Mouse (Mus musculus): Measurements from ENCODE around the gene Pola2.

Pola2 gene

GRCm38 (mm10) chr19:5966786-5967185 is 2.8 kb upstream of the Pola2 start:
- in situ Hi-C loops (cut with MboI; ENCODE audit: unreplicated experiment in 2 of 2), result loop anchor here in 1 of 2 experiments (5.0 kb wide), 2 partner anchors 51 to 161 kb away; partner anchors contain the start of genes Capn1 and Snx15

- in situ Hi-C loops (cut with MboI; ENCODE audit: unreplicated experiment in 2 of 2), result loop anchor here in 1 of 2 experiments (5.0 kb wide), 2 partner anchors 51 to 161 kb away; partner anchors contain the start of genes Capn1 and Snx15
Observed at GRCm38 (mm10) chr19:5965910-5966309, 1.9 kb upstream of the Pola2 start.

GRCm38 (mm10) chr19:5965280-5965679 is 1.3 kb upstream of the Pola2 start:
- in situ Hi-C loops (cut with MboI; ENCODE audit: unreplicated experiment in 2 of 2), result loop anchor here in 1 of 2 experiments (5.0 kb wide), 2 partner anchors 52 to 162 kb away; partner anchors contain the start of genes Capn1 and Snx15

GRCm38 (mm10) chr19:5964804-5965203 is 802 bp upstream of the Pola2 start:
- in situ Hi-C loops (cut with MboI; ENCODE audit: unreplicated experiment in 2 of 2), result loop anchor here (5.0 kb wide), 2 partner anchors 52 to 162 kb away; partner anchors contain the start of genes Capn1 (in 2 of the 2) and Snx15 (in 2 of the 2)

- in situ Hi-C loops (cut with MboI; ENCODE audit: unreplicated experiment in 2 of 2), result loop anchor here in 1 of 2 experiments (5.0 kb wide), 2 partner anchors 55 to 165 kb away; partner anchors contain the start of genes Capn1 and Snx15
Observed at GRCm38 (mm10) chr19:5962651-5963050, 1.4 kb downstream of the Pola2 start.

GRCm38 (mm10) chr19:5957371-5957770 is 6.6 kb downstream of the Pola2 start:
- in situ Hi-C loops (cut with MboI; ENCODE audit: unreplicated experiment in 2 of 2), result loop anchor here (5.0 kb wide), 2 partner anchors 35 to 170 kb away; partner anchors contain the start of gene Cdc42ep2 (in 2 of the 2)

- in situ Hi-C loops (cut with MboI; ENCODE audit: unreplicated experiment in 2 of 2), result loop anchor here (5.0 kb wide), 2 partner anchors 34 to 169 kb away; partner anchors contain the start of gene Cdc42ep2 (in 2 of the 2)
Observed at GRCm38 (mm10) chr19:5956685-5957084, 7.3 kb downstream of the Pola2 start.

GRCm38 (mm10) chr19:5955704-5956670 is 8.0 kb downstream of the Pola2 start:
- in situ Hi-C loops (cut with MboI; ENCODE audit: unreplicated experiment in 2 of 2), result loop anchor here (5.0 kb wide), 2 partner anchors 34 to 169 kb away; partner anchors contain the start of gene Cdc42ep2 (in 2 of the 2)

GRCm38 (mm10) chr19:5954936-5955335 is 9.1 kb downstream of the Pola2 start:
- in situ Hi-C loops (cut with MboI; ENCODE audit: unreplicated experiment in 2 of 2), result loop anchor here (5.0 kb wide), 2 partner anchors 33 to 168 kb away; partner anchors contain the start of gene Cdc42ep2 (in 2 of the 2)

GRCm38 (mm10) chr19:5954031-5954710 is 9.8 kb downstream of the Pola2 start:
- in situ Hi-C loops (cut with MboI; ENCODE audit: unreplicated experiment in 2 of 2), result no loop called here

GRCm38 (mm10) chr19:5953201-5953770 is 10.7 kb downstream of the Pola2 start:
- in situ Hi-C loops (cut with MboI; ENCODE audit: unreplicated experiment in 2 of 2), result no loop called here

- in situ Hi-C loops (cut with MboI; ENCODE audit: unreplicated experiment in 2 of 2), result no loop called here
Observed at GRCm38 (mm10) chr19:5952071-5952691, 11.8 kb downstream of the Pola2 start.

- in situ Hi-C loops (cut with MboI; ENCODE audit: unreplicated experiment in 2 of 2), result no loop called here
Observed at GRCm38 (mm10) chr19:5951631-5952030, 12.4 kb downstream of the Pola2 start.

- in situ Hi-C loops (cut with MboI; ENCODE audit: unreplicated experiment in 2 of 2), result no loop called here
Observed at GRCm38 (mm10) chr19:5950218-5950617, 13.8 kb downstream of the Pola2 start.

GRCm38 (mm10) chr19:5945891-5946290 is 18.1 kb downstream of the Pola2 start:
- in situ Hi-C loops (cut with MboI; ENCODE audit: unreplicated experiment in 2 of 2), result no loop called here

GRCm38 (mm10) chr19:5945027-5945426 is 19.0 kb downstream of the Pola2 start:
- in situ Hi-C loops (cut with MboI; ENCODE audit: unreplicated experiment in 2 of 2), result no loop called here

- in situ Hi-C loops (cut with MboI; ENCODE audit: unreplicated experiment in 2 of 2), result no loop called here
Observed at GRCm38 (mm10) chr19:5944145-5944544, 19.9 kb downstream of the Pola2 start.

GRCm38 (mm10) chr19:5943404-5943803 is 20.6 kb downstream of the Pola2 start:
- in situ Hi-C loops (cut with MboI; ENCODE audit: unreplicated experiment in 2 of 2), result no loop called here

- in situ Hi-C loops (cut with MboI; ENCODE audit: unreplicated experiment in 2 of 2), result no loop called here
Observed at GRCm38 (mm10) chr19:5942581-5942980, 21.4 kb downstream of the Pola2 start.

GRCm38 (mm10) chr19:5940656-5941055 is 23.3 kb downstream of the Pola2 start:
- in situ Hi-C loops (cut with MboI; ENCODE audit: unreplicated experiment in 2 of 2), result no loop called here

All from v-Abl transformed pro-B cells (cell line).